ENCODE assay signal across 17 mouse cellular contexts in genomic region chr9:80266507-80266906, GRCm38 (mm10).
DNase-seq lines count a peak whose midpoint lies in the region; ATAC-seq lines count a peak whose summit lies in the region.
"Had no signal": no experiment of that assay in that cellular context is flagged by ENCODE, and none has a peak within 500 bp of the region (broad histone marks: within the 10 kb centered on the region; RNA-seq: fewer than 3 reads in every experiment).

No protein-coding gene starts in this region.

- WGBS in liver, embryonic 11.5 days: 34% methylated on average over 7 of the region's 7 CpGs
- WGBS in forebrain, embryonic 10.5 days: 93% methylated on average over 7 of the region's 7 CpGs

- H3K4me1 ChIP-seq in liver, embryonic 11.5 days (replicated peaks; ENCODE audit: control insufficient read depth, insufficient read depth, low read length): no peaks in the 10 kb centered on the region
- peaks cover 9% of the 10 kb centered on the region; the same call in 1 of the 2 replicates for H3K4me1 ChIP-seq in forebrain, embryonic 10.5 days
- H3K4me1 ChIP-seq: embryonic facial prominence, embryonic 12.5 days; forebrain, embryonic 13.5 days; hindbrain, embryonic 12.5 days had no signal

- no peak overlapping the region for H3K9ac ChIP-seq in liver, embryonic 11.5 days (ENCODE audit: low read depth, low read length)
- H3K9ac ChIP-seq: embryonic facial prominence, embryonic 12.5 days; forebrain, embryonic 13.5 days; hindbrain, embryonic 12.5 days had no signal

- no peaks in the 10 kb centered on the region for H3K36me3 ChIP-seq in liver, embryonic 11.5 days (ENCODE audit: control insufficient read depth, insufficient read depth, low read length)
- no peaks in the 10 kb centered on the region for H3K36me3 ChIP-seq in forebrain, embryonic 10.5 days (replicated peaks)
- H3K36me3 ChIP-seq: embryonic facial prominence, embryonic 12.5 days; hindbrain, embryonic 12.5 days had no signal

- no peak overlapping the region for H3K4me3 ChIP-seq in liver, embryonic 11.5 days (ENCODE audit: low read depth, low read length)
- no peak overlapping the region for H3K4me3 ChIP-seq in forebrain, embryonic 10.5 days
- H3K4me3 ChIP-seq: embryonic facial prominence, embryonic 12.5 days; forebrain, embryonic 13.5 days; gastrocnemius, adult 2 months; hindbrain, embryonic 12.5 days had no signal

- H3K27me3 ChIP-seq in liver, embryonic 11.5 days (replicated peaks; ENCODE audit: control insufficient read depth, insufficient read depth, low read length): no peaks in the 10 kb centered on the region
- no peaks in the 10 kb centered on the region for H3K27me3 ChIP-seq in forebrain, embryonic 10.5 days (ENCODE audit: poor library complexity, severe bottlenecking)
- H3K27me3 ChIP-seq: embryonic facial prominence, embryonic 12.5 days; hindbrain, embryonic 12.5 days; Patski had no signal

- peak overlapping the region; percentile 22 for H3K4me2 ChIP-seq in liver, embryonic 11.5 days
- H3K4me2 ChIP-seq: embryonic facial prominence, embryonic 12.5 days; forebrain, embryonic 13.5 days; heart, embryonic 11.5 days; hindbrain, embryonic 12.5 days; midbrain, embryonic 11.5 days had no signal

- H3K9me3 ChIP-seq in liver, embryonic 11.5 days (ENCODE audit: control insufficient read depth, low read length): no peaks in the 10 kb centered on the region
- H3K9me3 ChIP-seq in forebrain, embryonic 10.5 days: no peaks in the 10 kb centered on the region
- H3K9me3 ChIP-seq: embryonic facial prominence, embryonic 12.5 days; forebrain, embryonic 13.5 days; hindbrain, embryonic 12.5 days had no signal

- peak; percentile 49 to 57 for DNase-seq in spleen, postnatal 36 days (ENCODE audit: low spot score in 2 of 2)
- DNase-seq in spleen, adult 12 weeks (ENCODE audit: low spot score): no peak
- DNase-seq in liver, embryonic 11.5 days (ENCODE audit: low spot score): no peak
- DNase-seq in forebrain, embryonic 10.5 days (ENCODE audit: extremely low spot score, low spot score): no peak
- no peak for DNase-seq in kidney, postnatal 10 days
- DNase-seq in layer of hippocampus, adult 11-12 months (ENCODE audit: low spot score): no peak
- DNase-seq: adrenal gland, adult 2 months; cerebellum, adult 9-11 months; gastrocnemius, adult 2 months; lung, adult 2 months had no signal

- no peak for ATAC-seq in liver, embryonic 11.5 days (replicated peaks; ENCODE audit: low FRiP score)
- ATAC-seq in neutrophil, adult 5-6 weeks (ENCODE audit: extremely low read depth, insufficient number of reproducible peaks, low FRiP score, poor library complexity, severe bottlenecking): peak; percentile 47; the same call in 1 of the 2 replicates
- ATAC-seq: forebrain, embryonic 13.5 days; Patski had no signal

- no peak overlapping the region for H3K27ac ChIP-seq in liver, embryonic 11.5 days (ENCODE audit: low read depth, low read length)
- H3K27ac ChIP-seq in forebrain, embryonic 10.5 days: no peak overlapping the region
- H3K27ac ChIP-seq: embryonic facial prominence, embryonic 12.5 days; forebrain, embryonic 13.5 days; gastrocnemius, adult 2 months; hindbrain, embryonic 12.5 days had no signal

Comparison
In these comparisons a context has a peak if more than half of its experiments do, and no peak if none do; other contexts are left out.
1. DNase-seq: peak in spleen, postnatal 36 days (2 of 2); none in spleen, adult 12 weeks (single experiment), liver, embryonic 11.5 days (single experiment), forebrain, embryonic 10.5 days (single experiment), kidney, postnatal 10 days (single experiment) and layer of hippocampus, adult 11-12 months (single experiment).